ENCODE assay signal across 15 mouse cellular contexts in the genomic region with DNA sequence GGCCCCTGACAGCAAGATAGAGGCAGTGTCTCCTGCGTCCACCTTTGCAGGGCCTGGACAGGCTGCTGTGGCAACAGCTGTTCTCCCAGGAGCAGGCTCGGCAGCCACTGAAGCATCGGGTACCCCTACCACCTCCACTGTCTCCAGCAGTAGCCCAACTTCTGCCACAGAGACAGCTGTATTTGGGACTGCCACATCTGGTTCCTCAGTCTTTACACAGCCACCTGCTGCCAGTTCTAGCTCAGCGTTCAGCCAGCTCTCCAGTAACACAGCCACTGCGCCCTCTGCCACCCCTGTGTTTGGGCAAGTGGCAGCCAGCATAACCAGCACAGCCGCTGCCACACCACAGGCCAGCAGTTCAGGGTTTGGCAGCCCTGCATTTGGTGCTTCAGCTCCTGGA.
"Had no signal": no experiment of that assay in that cellular context is flagged by ENCODE, and none has a peak within 500 bp of the region (broad histone marks: within the 10 kb centered on the region; RNA-seq: fewer than 3 reads in every experiment).

No protein-coding gene starts in this region.

- H3K27me3 ChIP-seq: limb, embryonic 13.5 days; liver, embryonic 13.5 days; neural tube, embryonic 12.5 days; neural tube, embryonic 15.5 days had no signal

- H3K4me1 ChIP-seq: limb, embryonic 10.5 days; limb, embryonic 13.5 days; neural tube, embryonic 12.5 days; neural tube, embryonic 15.5 days had no signal

- H3K27ac ChIP-seq: kidney, postnatal 0 days; limb, embryonic 10.5 days; limb, embryonic 13.5 days; liver, embryonic 13.5 days; neural tube, embryonic 12.5 days; neural tube, embryonic 15.5 days had no signal

- H3K9me3 ChIP-seq: limb, embryonic 10.5 days; limb, embryonic 13.5 days; liver, embryonic 13.5 days; neural tube, embryonic 12.5 days; neural tube, embryonic 15.5 days had no signal

- DNase-seq: kidney, adult 2 months; kidney, postnatal 25 days; liver, embryonic 13.5 days; lung, adult 2 months; lung, postnatal 14 days; lung, postnatal 4 days; midbrain, embryonic 14.5 days; right cerebral cortex, adult 18-20 months; right cerebral cortex, postnatal 14 days; right cerebral cortex, postnatal 4 days had no signal

- H3K4me3 ChIP-seq: limb, embryonic 10.5 days; limb, embryonic 13.5 days; liver, embryonic 13.5 days; neural tube, embryonic 12.5 days; neural tube, embryonic 15.5 days had no signal
